Mouse (Mus musculus) MEL (cell line): Measurements from ENCODE around the gene Fam171b.

Experiments
- CTCF ChIP-seq, 3 experiments: IDR thresholded peaks in 2 of 3; conservative IDR thresholded peaks in 1 of 3; 2 replicates each; pipeline ENCODE4 v1.5.1; 2011 to 2012; ENCODE audit warnings: low read length in 3 of 3, low read depth in 2 of 3, mild to moderate bottlenecking in 2 of 3, improper control_type of control experiment in 1 of 3, inconsistent platforms in 1 of 3, mixed read lengths in 1 of 3, moderate library complexity in 1 of 3; ENCODE audit not compliant: control insufficient read depth in 1 of 3, insufficient read depth in 1 of 3, poor library complexity in 1 of 3, severe bottlenecking in 1 of 3
- E2F4 ChIP-seq: IDR thresholded peaks from 2 replicates; pipeline ENCODE4 v1.6.1; 2011; ENCODE audit warnings: low read depth, low read length, improper control_type of control experiment, borderline replicate concordance
- EP300 ChIP-seq, 2 experiments: IDR thresholded peaks; 2 replicates each; pipeline ENCODE4 v1.6.1; 2011; ENCODE audit warnings: improper control_type of control experiment in 2 of 2, low read length in 2 of 2, low read depth in 1 of 2, mild to moderate bottlenecking in 1 of 2
- ETS1 ChIP-seq: IDR thresholded peaks from 2 replicates; pipeline ENCODE4 v1.6.1; 2012; ENCODE audit warnings: low read depth, mild to moderate bottlenecking, inconsistent platforms, low read length, improper control_type of control experiment, moderate library complexity
- GABPA ChIP-seq: IDR thresholded peaks from 2 replicates; pipeline ENCODE4 v1.6.1; 2012; ENCODE audit warnings: low read depth, mild to moderate bottlenecking, inconsistent platforms, low read length, improper control_type of control experiment, moderate library complexity
- JUND ChIP-seq: IDR thresholded peaks from 2 replicates; pipeline ENCODE4 v1.6.1; 2011; ENCODE audit warnings: low read depth, mild to moderate bottlenecking, improper control_type of control experiment, low read length
- MAFK ChIP-seq: IDR thresholded peaks from 2 replicates; pipeline ENCODE4 v1.6.1; 2011; ENCODE audit warnings: low read depth, mild to moderate bottlenecking, low read length, improper control_type of control experiment, borderline replicate concordance
- NELFE ChIP-seq: IDR thresholded peaks from 2 replicates; pipeline ENCODE4 v1.6.1; 2011; ENCODE audit warnings: low read depth, low read length, improper control_type of control experiment
- POLR2A ChIP-seq, 2 experiments: IDR thresholded peaks; 2 replicates each; pipeline ENCODE4 v1.6.1; 2011 to 2012; ENCODE audit warnings: low read length in 2 of 2, mild to moderate bottlenecking in 2 of 2, control low read depth in 1 of 2, improper control_type of control experiment in 1 of 2, low read depth in 1 of 2, moderate library complexity in 1 of 2; ENCODE audit not compliant: control insufficient read depth in 1 of 2, insufficient read depth in 1 of 2, poor library complexity in 1 of 2
- POLR2AphosphoS2 ChIP-seq: IDR thresholded peaks from 2 replicates; pipeline ENCODE4 v1.6.1; 2011; ENCODE audit warnings: low read length, improper control_type of control experiment
- SIN3A ChIP-seq: IDR thresholded peaks from 2 replicates; pipeline ENCODE4 v1.6.1; 2012; ENCODE audit warnings: low read length, improper control_type of control experiment, inconsistent platforms

- TF ChIP-seq CTCF (IDR thresholded peaks at IDR 0.05 in 2 of 3, conservative IDR thresholded peaks at IDR 0.05 in 1 of 3; ENCODE audit: control insufficient read depth in 1 of 3, insufficient read depth in 1 of 3, low read depth in 2 of 3, low read length in 3 of 3, poor library complexity in 1 of 3, severe bottlenecking in 1 of 3) (no peak), POLR2A (IDR thresholded peaks at IDR 0.05; ENCODE audit: control insufficient read depth in 1 of 2, insufficient read depth in 1 of 2, low read depth in 1 of 2, low read length in 2 of 2, poor library complexity in 1 of 2) (no peak), MAFK (no peak), GABPA (no peak), POLR2AphosphoS2 (no peak), SIN3A (no peak), JUND (no peak), ETS1 (no peak), E2F4 (no peak), EP300 (IDR thresholded peaks at IDR 0.05; ENCODE audit: low read depth in 1 of 2, low read length in 2 of 2) (no peak), NELFE (no peak)
Observed at GRCm38 (mm10) chr2:83766058-83766457, 46.4 kb upstream of the Fam171b start.
